Mouse (Mus musculus): ENCODE results near the gene Use1. TPM values are rescaled to one million over a fixed set of nuclear protein-coding genes. Genes with fewer than 3 reads are reported as not detected.

Use1 gene
- polyA plus RNA-seq, 1 experiment from 2014 or later: 95.8 TPM

- no peaks in the 10 kb centered on the region for H3K9me3 ChIP-seq (replicated peaks)
- WGBS: 89% methylated on average over 10 of the region's 10 CpGs
- H3K9ac ChIP-seq: no peak overlapping the region
- no peak for ATAC-seq
- peaks cover 13% of the 10 kb centered on the region for H3K4me1 ChIP-seq
- no peak overlapping the region for H3K4me2 ChIP-seq
- no peaks in the 10 kb centered on the region for H3K27me3 ChIP-seq
- no peak overlapping the region for H3K27ac ChIP-seq
- no peak overlapping the region for H3K4me3 ChIP-seq
- H3K36me3 ChIP-seq (ENCODE audit: poor library complexity, severe bottlenecking): peaks cover 18% of the 10 kb centered on the region
These were observed 28.4 kb downstream of the Use1 start for GRCm38 (mm10) chr8:71395071-71395470.

GRCm38 (mm10) chr8:71395629-71396028 lies 29.0 kb downstream of the Use1 start, which contains the start of gene Ushbp1:
TSS of gene Ushbp1 (minus strand) at chr8:71395802.
- ATAC-seq: no peak

DNA sequence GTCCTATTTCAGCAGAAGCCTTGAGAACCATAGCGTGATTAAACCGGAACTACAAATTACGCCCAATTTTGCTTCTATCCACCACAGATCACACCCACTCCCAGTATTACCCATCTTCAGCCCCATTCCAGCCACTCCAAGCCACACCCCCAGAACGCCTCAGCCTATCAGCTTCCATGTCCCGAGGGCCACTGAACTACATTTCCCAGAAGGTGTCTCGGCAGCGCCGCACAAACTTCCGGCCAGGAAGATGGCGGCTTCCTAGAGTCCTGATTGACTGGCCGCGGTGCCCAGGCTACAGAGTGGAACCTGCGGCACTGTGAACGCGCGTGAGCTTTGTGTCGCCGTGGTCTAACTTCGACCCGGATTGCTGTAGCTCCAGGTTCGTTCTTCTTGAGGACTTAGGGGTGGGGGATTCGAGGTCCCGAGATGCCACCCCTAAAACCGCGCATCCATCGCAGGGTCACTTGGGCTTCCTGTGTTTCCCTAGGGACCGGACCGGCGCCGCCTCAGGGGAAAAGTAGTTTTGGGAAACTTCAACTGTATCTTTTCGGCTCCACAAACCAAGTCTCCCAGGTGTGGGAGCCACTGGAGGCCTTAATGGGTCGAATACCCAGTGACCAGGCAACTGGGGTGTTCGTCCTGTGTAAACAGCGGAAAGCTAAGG lies 30.1 kb downstream of the Use1 start, which contains the start of gene Babam1:
Babam1 (plus strand) TSS at position 223 of the 667 bp plus-strand sequence.
- peak within 1 kb of the TSS; percentile 77 for H3K4me3 ChIP-seq
- H3K27ac ChIP-seq: peak within 1 kb of the TSS; percentile 44
- peak within 1 kb of the TSS; percentile 76 for H3K9ac ChIP-seq
- H3K4me1 ChIP-seq: peaks cover 13% of the 10 kb centered on the region
- no peaks in the 10 kb centered on the region for H3K9me3 ChIP-seq (replicated peaks)
- ATAC-seq: peak; percentile 99
- H3K27me3 ChIP-seq: no peaks in the 10 kb centered on the region
- 1% methylated on average over 34 of the region's 34 CpGs for WGBS
- peaks cover 26% of the 10 kb centered on the region for H3K36me3 ChIP-seq (ENCODE audit: poor library complexity, severe bottlenecking)
- H3K4me2 ChIP-seq: peak within 1 kb of the TSS; percentile 86

More at GRCm38 (mm10) chr8:71395629-71396028, 29.0 kb downstream of the Use1 start, which contains the start of gene Ushbp1:
- H3K27me3 ChIP-seq: no peaks in the 10 kb centered on the region
- H3K27ac ChIP-seq: peak within 1 kb of the TSS; percentile 44
- H3K9me3 ChIP-seq (replicated peaks): no peaks in the 10 kb centered on the region
- peak within 1 kb of the TSS; percentile 86 for H3K4me2 ChIP-seq
- peaks cover 13% of the 10 kb centered on the region for H3K4me1 ChIP-seq
- peak within 1 kb of the TSS; percentile 77 for H3K4me3 ChIP-seq
- H3K36me3 ChIP-seq (ENCODE audit: poor library complexity, severe bottlenecking): peaks cover 22% of the 10 kb centered on the region
- no peak within 1 kb of the TSS for H3K9ac ChIP-seq
- 91% methylated on average over 9 of the region's 9 CpGs for WGBS

DNA sequence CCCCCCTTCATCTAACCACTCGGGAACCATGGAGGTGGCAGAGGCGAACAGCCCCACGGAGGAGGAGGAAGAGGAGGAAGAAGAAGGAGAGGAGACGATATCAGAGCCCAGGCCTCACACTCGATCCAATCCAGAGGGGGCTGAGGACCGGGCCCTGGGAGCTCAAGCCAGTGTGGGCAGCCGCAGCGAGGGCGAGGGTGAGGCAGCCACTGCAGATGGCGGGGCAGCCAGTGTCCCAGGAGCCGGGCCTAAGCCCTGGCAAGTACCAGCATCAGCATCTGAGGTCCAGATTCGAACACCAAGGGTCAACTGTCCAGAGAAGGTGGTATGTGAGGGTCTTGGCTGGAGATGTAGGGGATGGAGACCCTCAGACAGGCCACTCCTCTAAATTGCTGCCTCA lies 31.1 kb downstream of the Use1 start:
- no peak for ATAC-seq
- Histone ChIP-seq H3K27ac (no peak overlapping the region), H3K4me3 (peak overlapping the region; percentile 77), H3K4me1 (peaks cover 13% of the 10 kb centered on the region), H3K9me3 (replicated peaks) (no peaks in the 10 kb centered on the region), H3K4me2 (peak overlapping the region; percentile 86), H3K27me3 (no peaks in the 10 kb centered on the region), H3K36me3 (ENCODE audit: poor library complexity, severe bottlenecking) (peaks cover 26% of the 10 kb centered on the region), H3K9ac (peak overlapping the region; percentile 76; the same call in 1 of the 2 replicates)
- WGBS: 81% methylated on average over 12 of the region's 12 CpGs

DNA sequence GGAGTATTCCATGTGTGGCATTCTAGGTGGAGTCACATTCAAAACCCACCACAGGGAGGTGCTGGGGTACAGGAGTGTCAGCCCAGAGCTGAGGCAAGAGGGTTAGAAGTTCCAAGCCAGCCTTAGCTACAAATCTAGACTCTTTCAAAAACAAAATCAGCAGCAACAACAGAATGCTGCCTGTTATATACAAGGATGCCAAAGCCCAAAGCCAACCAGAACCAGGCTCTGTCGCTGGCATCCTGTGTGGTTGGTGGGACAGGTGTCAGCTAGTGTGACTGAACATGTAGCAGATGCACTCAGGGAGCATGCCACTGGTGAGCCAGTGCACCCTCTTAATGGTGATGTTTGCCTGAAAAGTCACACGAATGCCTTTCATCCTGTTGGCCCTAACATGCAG lies 34.2 kb downstream of the Use1 start:
- Histone ChIP-seq H3K36me3 (ENCODE audit: poor library complexity, severe bottlenecking) (peaks cover 26% of the 10 kb centered on the region), H3K27ac (no peak overlapping the region), H3K9ac (no peak overlapping the region), H3K27me3 (no peaks in the 10 kb centered on the region), H3K9me3 (replicated peaks) (no peaks in the 10 kb centered on the region), H3K4me1 (peaks cover 18% of the 10 kb centered on the region), H3K4me2 (no peak overlapping the region), H3K4me3 (no peak overlapping the region)
- 90% methylated on average over 2 of the region's 2 CpGs for WGBS
- ATAC-seq: no peak

DNA sequence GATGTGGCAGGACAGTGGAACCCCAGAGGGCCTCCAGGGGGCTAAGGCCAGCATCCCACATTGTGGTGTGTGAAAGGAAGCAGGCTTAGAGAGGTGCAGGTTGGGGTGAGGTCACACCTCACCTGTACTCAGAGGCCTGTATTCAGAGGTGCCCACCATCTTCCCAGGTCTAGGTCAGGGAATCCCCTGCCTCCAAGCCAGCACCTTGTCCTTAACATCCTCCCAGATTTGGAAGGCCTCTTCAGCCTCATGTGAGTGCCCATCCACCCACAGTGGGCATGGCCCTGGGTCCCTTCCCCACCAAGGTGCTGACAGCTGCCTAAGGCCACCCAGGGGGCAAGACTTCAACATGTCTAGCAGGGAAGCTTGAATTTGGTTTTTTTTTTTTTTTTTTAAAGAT lies 34.8 kb downstream of the Use1 start:
- Histone ChIP-seq H3K4me3 (no peak overlapping the region), H3K27me3 (no peaks in the 10 kb centered on the region), H3K4me1 (peaks cover 20% of the 10 kb centered on the region), H3K36me3 (ENCODE audit: poor library complexity, severe bottlenecking) (peaks cover 26% of the 10 kb centered on the region), H3K9ac (no peak overlapping the region), H3K4me2 (no peak overlapping the region), H3K9me3 (replicated peaks) (no peaks in the 10 kb centered on the region), H3K27ac (no peak overlapping the region)
- no peak for ATAC-seq

GRCm38 (mm10) chr8:71402446-71402964 lies 35.9 kb downstream of the Use1 start:
- no peak overlapping the region for H3K27ac ChIP-seq
- no peak overlapping the region for H3K4me3 ChIP-seq
- peaks cover 25% of the 10 kb centered on the region for H3K4me1 ChIP-seq
- no peaks in the 10 kb centered on the region for H3K27me3 ChIP-seq
- WGBS: 89% methylated on average over 9 of the region's 9 CpGs
- no peak overlapping the region for H3K9ac ChIP-seq
- ATAC-seq: no peak
- no peaks in the 10 kb centered on the region for H3K9me3 ChIP-seq (replicated peaks)
- no peak overlapping the region for H3K4me2 ChIP-seq
- peaks cover 29% of the 10 kb centered on the region for H3K36me3 ChIP-seq (ENCODE audit: poor library complexity, severe bottlenecking)

DNA sequence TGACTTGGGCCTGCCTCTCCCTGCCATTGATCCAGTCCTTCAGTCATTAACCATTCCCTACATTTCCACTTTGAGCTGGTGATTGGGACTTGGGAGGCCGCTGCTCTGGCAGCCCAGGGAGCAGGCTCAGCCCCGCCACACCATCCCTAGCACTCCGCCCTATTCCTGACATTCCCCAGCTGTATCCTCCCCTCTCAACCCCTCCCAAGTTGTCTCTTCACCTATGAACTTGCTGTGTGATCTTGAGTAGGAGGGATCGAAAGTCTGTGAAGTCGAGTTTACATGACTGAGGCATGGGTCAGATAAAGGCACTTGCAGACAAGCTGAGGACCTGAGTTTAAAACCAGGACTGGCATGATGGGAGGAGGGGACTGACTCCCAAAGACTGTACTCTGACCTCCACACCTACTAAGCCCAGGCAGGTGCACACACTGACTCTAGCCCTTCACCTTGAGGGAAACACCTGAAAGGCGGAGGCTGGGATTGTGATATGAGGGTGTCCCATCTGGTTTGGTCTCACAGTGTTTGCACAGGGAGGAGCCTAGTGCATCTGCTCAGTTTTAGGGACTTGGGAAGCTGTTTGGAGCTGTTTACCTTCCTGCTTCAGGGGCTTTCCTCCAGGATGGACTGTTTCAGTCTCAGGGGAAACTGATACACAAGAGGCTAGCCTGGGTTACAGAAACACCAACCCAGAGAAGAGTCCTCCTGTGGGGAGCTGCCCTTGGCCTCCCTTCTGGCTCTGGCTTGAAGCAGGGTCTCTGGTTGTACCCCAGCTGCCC lies 36.6 kb downstream of the Use1 start:
- Histone ChIP-seq H3K9ac (no peak overlapping the region), H3K27ac (no peak overlapping the region), H3K27me3 (no peaks in the 10 kb centered on the region), H3K4me3 (no peak overlapping the region), H3K36me3 (ENCODE audit: poor library complexity, severe bottlenecking) (peaks cover 35% of the 10 kb centered on the region), H3K4me1 (peaks cover 22% of the 10 kb centered on the region), H3K9me3 (replicated peaks) (no peaks in the 10 kb centered on the region), H3K4me2 (no peak overlapping the region)
- no peak for ATAC-seq
- 89% methylated on average over 6 of the region's 6 CpGs for WGBS

GRCm38 (mm10) chr8:71404011-71404410 lies 37.4 kb downstream of the Use1 start:
- no peak overlapping the region for H3K4me2 ChIP-seq
- 96% methylated on average over 8 of the region's 8 CpGs for WGBS
- H3K4me3 ChIP-seq: no peak overlapping the region
- peaks cover 22% of the 10 kb centered on the region for H3K4me1 ChIP-seq
- no peaks in the 10 kb centered on the region for H3K27me3 ChIP-seq
- H3K9me3 ChIP-seq (replicated peaks): no peaks in the 10 kb centered on the region
- H3K9ac ChIP-seq: no peak overlapping the region
- no peak for ATAC-seq
- peaks cover 35% of the 10 kb centered on the region for H3K36me3 ChIP-seq (ENCODE audit: poor library complexity, severe bottlenecking)
- H3K27ac ChIP-seq: no peak overlapping the region

DNA sequence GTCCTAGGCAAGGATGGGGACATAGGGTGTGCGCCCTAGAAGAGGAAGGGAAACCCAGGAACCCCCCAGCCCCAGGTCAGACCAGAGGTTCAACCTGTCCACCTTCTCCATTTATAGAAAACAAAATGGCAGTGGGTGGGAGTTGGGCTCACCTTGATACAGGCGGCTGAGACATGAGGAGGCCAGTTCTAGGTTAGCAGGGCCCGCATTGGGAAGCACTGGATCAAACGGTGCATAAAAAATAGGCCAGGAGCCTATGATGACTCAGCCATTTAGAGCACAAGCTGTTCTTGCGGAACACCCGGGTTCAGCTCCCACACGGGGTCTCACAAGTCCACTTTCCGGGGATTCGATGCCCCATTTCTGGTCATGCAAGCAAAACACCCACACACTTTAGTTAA lies 38.3 kb downstream of the Use1 start:
- no peak overlapping the region for H3K9ac ChIP-seq
- H3K36me3 ChIP-seq (ENCODE audit: poor library complexity, severe bottlenecking): peaks cover 36% of the 10 kb centered on the region
- peaks cover 22% of the 10 kb centered on the region for H3K4me1 ChIP-seq
- WGBS: 91% methylated on average over 9 of the region's 9 CpGs
- peak overlapping the region; percentile 66; the same call in 1 of the 2 replicates for H3K4me3 ChIP-seq
- H3K27ac ChIP-seq: no peak overlapping the region
- no peaks in the 10 kb centered on the region for H3K9me3 ChIP-seq (replicated peaks)
- peak overlapping the region; percentile 87; the same call in 1 of the 2 replicates for H3K4me2 ChIP-seq
- no peaks in the 10 kb centered on the region for H3K27me3 ChIP-seq
- ATAC-seq: no peak

GRCm38 (mm10) chr8:71405401-71406098 lies 38.9 kb downstream of the Use1 start, which contains the start of gene Ankle1:
TSS of gene Ankle1 (plus strand) at chr8:71406010.
- 16% methylated on average over 33 of the region's 33 CpGs for WGBS
- peak within 1 kb of the TSS; percentile 14; the same call in 1 of the 2 replicates for H3K27ac ChIP-seq

More at GRCm38 (mm10) chr8:71405401-71406098, 38.9 kb downstream of the Use1 start, which contains the start of gene Ankle1:
- Histone ChIP-seq H3K4me2 (peak within 1 kb of the TSS; percentile 87), H3K9me3 (replicated peaks) (no peaks in the 10 kb centered on the region), H3K36me3 (ENCODE audit: poor library complexity, severe bottlenecking) (peaks cover 34% of the 10 kb centered on the region), H3K27me3 (no peaks in the 10 kb centered on the region), H3K4me1 (peaks cover 22% of the 10 kb centered on the region), H3K4me3 (peak within 1 kb of the TSS; percentile 66), H3K9ac (peak within 1 kb of the TSS; percentile 74)
- ATAC-seq: peak; percentile 94
